ENCODE assay signal across 21 mouse cellular contexts in genomic region chr4:35477211-35478005, GRCm38 (mm10).
DNase-seq lines count a peak whose midpoint lies in the region; ATAC-seq and TF ChIP-seq lines count a peak whose summit lies in the region.
"Had no signal": no experiment of that assay in that cellular context is flagged by ENCODE, and none has a peak within 500 bp of the region (broad histone marks: within the 10 kb centered on the region; RNA-seq: fewer than 3 reads in every experiment).

No protein-coding gene starts in this region.

- H3K9ac ChIP-seq in lung, embryonic 14.5 days, result no peak overlapping the region
- no peak overlapping the region for H3K9ac ChIP-seq in embryonic facial prominence, embryonic 14.5 days (ENCODE audit: low read depth, low read length)
- no peak overlapping the region for H3K9ac ChIP-seq in liver, embryonic 12.5 days
- H3K9ac ChIP-seq: hindbrain, embryonic 13.5 days; intestine, embryonic 15.5 days; limb, embryonic 12.5 days; liver, embryonic 13.5 days; neural tube, embryonic 15.5 days; stomach, embryonic 15.5 days had no signal

- peak; percentile 75 for ATAC-seq in lung, embryonic 14.5 days (ENCODE audit: insufficient read depth)
- no peak for ATAC-seq in embryonic facial prominence, embryonic 14.5 days (ENCODE audit: low read depth)
- no peak for ATAC-seq in liver, embryonic 12.5 days
- ATAC-seq: intestine, embryonic 15.5 days; midbrain, embryonic 16.5 days had no signal

- peak; percentile 21 for DNase-seq in lung, embryonic 14.5 days
- DNase-seq in lung, postnatal 14 days, result no peak
- DNase-seq in embryo, embryonic 11 days, result peak; percentile 67
- peak; percentile 23 for DNase-seq in embryonic facial prominence, embryonic 14.5 days (ENCODE audit: low spot score)
- no peak for DNase-seq in adrenal gland, postnatal 36 days
- no peak for DNase-seq in B cell, adult 2 months
- DNase-seq: cerebellum, adult 9-10 months; gastrocnemius, adult 2 months; liver, embryonic 13.5 days; spleen, adult 18-20 months; thymus, adult 18-20 months had no signal

- no peak for TF ChIP-seq CTCF in lung, embryonic 14.5 days (IDR thresholded peaks at IDR 0.05; ENCODE audit: low read depth)

- no peak overlapping the region for H3K27ac ChIP-seq in lung, embryonic 14.5 days (ENCODE audit: low read depth)
- no peak overlapping the region for H3K27ac ChIP-seq in embryonic facial prominence, embryonic 14.5 days (replicated peaks; ENCODE audit: low read depth, low read length)
- no peak overlapping the region for H3K27ac ChIP-seq in liver, embryonic 12.5 days
- H3K27ac ChIP-seq: gastrocnemius, adult 2 months; heart, embryonic 10.5 days; hindbrain, embryonic 13.5 days; intestine, embryonic 15.5 days; left cerebral cortex, adult 2 months; limb, embryonic 12.5 days; liver, embryonic 13.5 days; neural tube, embryonic 15.5 days; stomach, embryonic 15.5 days had no signal

- no peaks in the 10 kb centered on the region for H3K27me3 ChIP-seq in lung, embryonic 14.5 days (ENCODE audit: insufficient read depth, low read length)
- no peaks in the 10 kb centered on the region for H3K27me3 ChIP-seq in embryonic facial prominence, embryonic 14.5 days (replicated peaks; ENCODE audit: control insufficient read depth, insufficient read depth, low read length)
- no peaks in the 10 kb centered on the region for H3K27me3 ChIP-seq in liver, embryonic 12.5 days (replicated peaks)
- H3K27me3 ChIP-seq: hindbrain, embryonic 13.5 days; intestine, embryonic 15.5 days; limb, embryonic 12.5 days; liver, embryonic 13.5 days; megakaryocyte, embryonic 14.5 days; neural tube, embryonic 15.5 days; stomach, embryonic 15.5 days had no signal

- H3K36me3 ChIP-seq in lung, embryonic 14.5 days (ENCODE audit: insufficient read depth), result no peaks in the 10 kb centered on the region
- no peaks in the 10 kb centered on the region for H3K36me3 ChIP-seq in embryonic facial prominence, embryonic 14.5 days (ENCODE audit: control insufficient read depth, insufficient read depth, low read length)
- H3K36me3 ChIP-seq in liver, embryonic 12.5 days, result no peaks in the 10 kb centered on the region
- H3K36me3 ChIP-seq: heart, embryonic 10.5 days; hindbrain, embryonic 13.5 days; intestine, embryonic 15.5 days; limb, embryonic 12.5 days; liver, embryonic 13.5 days; neural tube, embryonic 15.5 days; stomach, embryonic 15.5 days had no signal

- H3K9me3 ChIP-seq in lung, embryonic 14.5 days (ENCODE audit: low read depth, low read length), result no peaks in the 10 kb centered on the region
- no peaks in the 10 kb centered on the region for H3K9me3 ChIP-seq in embryonic facial prominence, embryonic 14.5 days (ENCODE audit: control insufficient read depth, low read length)
- H3K9me3 ChIP-seq in liver, embryonic 12.5 days (replicated peaks), result 0 out of 2 replicates have a peak, but pooled peaks cover 3% of the 10 kb centered on the region
- H3K9me3 ChIP-seq: heart, embryonic 10.5 days; hindbrain, embryonic 13.5 days; intestine, embryonic 15.5 days; liver, embryonic 13.5 days; neural tube, embryonic 15.5 days; stomach, embryonic 15.5 days had no signal

- H3K4me3 ChIP-seq in lung, embryonic 14.5 days (ENCODE audit: low read depth, low read length), result no peak overlapping the region
- H3K4me3 ChIP-seq in embryonic facial prominence, embryonic 14.5 days (ENCODE audit: low read depth, low read length), result no peak overlapping the region
- no peak overlapping the region for H3K4me3 ChIP-seq in liver, embryonic 12.5 days
- H3K4me3 ChIP-seq: gastrocnemius, adult 2 months; heart, embryonic 10.5 days; hindbrain, embryonic 13.5 days; intestine, embryonic 15.5 days; left cerebral cortex, adult 2 months; limb, embryonic 12.5 days; liver, embryonic 13.5 days; megakaryocyte, embryonic 14.5 days; neural tube, embryonic 15.5 days; stomach, embryonic 15.5 days had no signal

- H3K4me1 ChIP-seq in lung, embryonic 14.5 days (ENCODE audit: insufficient read depth), result no peaks in the 10 kb centered on the region
- no peaks in the 10 kb centered on the region for H3K4me1 ChIP-seq in embryonic facial prominence, embryonic 14.5 days (ENCODE audit: control insufficient read depth, insufficient read depth, low read length)
- H3K4me1 ChIP-seq in liver, embryonic 12.5 days, result no peaks in the 10 kb centered on the region
- H3K4me1 ChIP-seq: heart, embryonic 10.5 days; hindbrain, embryonic 13.5 days; intestine, embryonic 15.5 days; liver, embryonic 13.5 days; megakaryocyte, embryonic 14.5 days; neural tube, embryonic 15.5 days; stomach, embryonic 15.5 days had no signal

- WGBS in lung, embryonic 14.5 days, result 57% methylated on average over 7 of the region's 7 CpGs
- 32% methylated on average over 7 of the region's 7 CpGs for WGBS in embryonic facial prominence, embryonic 14.5 days
- WGBS in liver, embryonic 12.5 days (ENCODE audit: insufficient replicate concordance), result 73% methylated on average over 7 of the region's 7 CpGs

- H3K4me2 ChIP-seq in lung, embryonic 14.5 days, result no peak overlapping the region
- H3K4me2 ChIP-seq in embryonic facial prominence, embryonic 14.5 days (ENCODE audit: low read depth, low read length), result no peak overlapping the region
- H3K4me2 ChIP-seq in liver, embryonic 12.5 days, result no peak overlapping the region
- H3K4me2 ChIP-seq: hindbrain, embryonic 13.5 days; intestine, embryonic 15.5 days; limb, embryonic 12.5 days; liver, embryonic 13.5 days; neural tube, embryonic 15.5 days; stomach, embryonic 15.5 days had no signal

Comparison
In these comparisons a context has a peak if more than half of its experiments do, and no peak if none do; other contexts are left out.
1. DNase-seq: peak in lung, embryonic 14.5 days (single experiment), embryo, embryonic 11 days (single experiment) and embryonic facial prominence, embryonic 14.5 days (single experiment); none in lung, postnatal 14 days (single experiment), adrenal gland, postnatal 36 days (0 of 2) and B cell, adult 2 months (0 of 2).